Mouse (Mus musculus) R1 (cell line): ENCODE data around the gene Tmem132c.

Source experiments
- DNase-seq: peaks from one replicate; pipeline ENCODE4 v3.0.0-alpha.2; 2018; ENCODE audit warnings: low read depth, low spot score

Tmem132c gene

DNA sequence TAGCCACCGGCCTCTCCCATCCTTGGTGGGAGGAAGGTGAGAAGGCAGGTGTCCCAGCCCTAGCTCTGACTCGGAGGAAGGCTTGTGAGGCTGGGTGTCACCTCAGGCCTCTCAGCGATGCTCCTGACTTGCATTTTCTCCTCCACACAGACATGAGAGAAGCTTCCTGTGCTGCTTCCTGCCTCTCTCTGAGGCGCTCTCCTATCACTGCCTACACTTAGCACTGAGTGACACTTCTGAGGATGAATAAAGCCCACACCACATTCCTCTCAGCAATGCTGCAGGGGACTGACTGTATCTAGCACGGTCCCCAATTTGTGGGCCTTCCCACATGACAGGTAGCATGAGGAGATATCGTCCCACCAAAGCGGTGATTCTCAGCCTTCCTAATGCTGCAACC is 355.3 kb downstream of the Tmem132c start:
- DNase-seq: no peak

GRCm38 (mm10) chr5:127602996-127603395 is 361.4 kb downstream of the Tmem132c start:
- DNase-seq: no peak

DNA sequence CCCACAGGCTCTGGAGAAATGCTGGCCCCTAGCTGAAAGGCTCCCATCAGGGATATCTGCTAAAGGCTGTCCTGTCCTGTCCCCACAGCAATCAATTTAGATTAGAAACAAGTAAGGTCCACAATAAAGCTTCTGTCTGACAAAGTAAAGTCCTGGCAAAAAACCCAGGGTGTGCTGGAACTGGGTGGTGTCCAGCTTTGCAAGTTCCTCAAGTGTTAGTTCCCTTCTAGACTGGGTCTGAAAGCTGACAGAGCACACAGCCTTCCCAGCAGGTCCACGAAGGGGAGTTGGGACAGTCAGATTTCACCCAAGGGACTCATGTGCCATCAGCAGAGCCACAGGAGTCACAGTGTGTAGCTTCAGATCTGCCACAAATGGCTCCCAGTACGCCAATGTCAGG is 365.9 kb downstream of the Tmem132c start:
- DNase-seq: no peak

GRCm38 (mm10) chr5:127609191-127609714 is 367.6 kb downstream of the Tmem132c start:
- DNase-seq: no peak

- no peak for DNase-seq
These were observed 369.3 kb downstream of the Tmem132c start for GRCm38 (mm10) chr5:127610787-127611509.

GRCm38 (mm10) chr5:127611881-127612280 is 370.3 kb downstream of the Tmem132c start:
- DNase-seq: no peak

GRCm38 (mm10) chr5:127612397-127612796 is 370.8 kb downstream of the Tmem132c start:
- no peak for DNase-seq
